Mouse (Mus musculus) adrenal gland, postnatal 14 days (tissue): ENCODE data around the gene Nudt11. TPM values are rescaled to one million over a fixed set of nuclear protein-coding genes. Genes with fewer than 3 reads are reported as not detected.

Source experiments
- DNase-seq: peaks from one replicate; pipeline ENCODE4 v3.0.0; 2021; ENCODE audit warnings: mixed read lengths
- long read RNA-seq, 2 experiments: library from polyadenylated mRNA; stranded (forward); transcript quantifications; one replicate each; pipeline ENCODE4 v2.0.0; 2021
- microRNA-seq, 2 experiments: library from miRNA; unstranded; fragments of <30 nt; microRNA quantifications; one replicate each; pipeline ENCODE4 v1.2.0; 2021
- total RNA-seq: library from RNA; stranded (reverse); gene quantifications from 2 replicates; pipeline ENCODE4 v1.2.3, GENCODE M21; 2021

The Nudt11 gene
- total RNA-seq, result 12.4 and 16.6 TPM in 2 replicates
- long read RNA-seq, experiment 1, transcript Nudt11-201 (2 exons, 3,036 nt), result major isoform, 26 of 28 reads
- long read RNA-seq, experiment 1, partial matches to known transcripts, result 0 of 28 reads
- long read RNA-seq, experiment 1, other reads (novel, unspliced or antisense), result 2 of 28 reads
- long read RNA-seq, experiment 2, transcript Nudt11-201 (2 exons, 3,036 nt), result major isoform, 18 of 19 reads
- long read RNA-seq, experiment 2, partial matches to known transcripts, result 0 of 19 reads
- long read RNA-seq, experiment 2, other reads (novel, unspliced or antisense), result 1 of 19 reads

DNA sequence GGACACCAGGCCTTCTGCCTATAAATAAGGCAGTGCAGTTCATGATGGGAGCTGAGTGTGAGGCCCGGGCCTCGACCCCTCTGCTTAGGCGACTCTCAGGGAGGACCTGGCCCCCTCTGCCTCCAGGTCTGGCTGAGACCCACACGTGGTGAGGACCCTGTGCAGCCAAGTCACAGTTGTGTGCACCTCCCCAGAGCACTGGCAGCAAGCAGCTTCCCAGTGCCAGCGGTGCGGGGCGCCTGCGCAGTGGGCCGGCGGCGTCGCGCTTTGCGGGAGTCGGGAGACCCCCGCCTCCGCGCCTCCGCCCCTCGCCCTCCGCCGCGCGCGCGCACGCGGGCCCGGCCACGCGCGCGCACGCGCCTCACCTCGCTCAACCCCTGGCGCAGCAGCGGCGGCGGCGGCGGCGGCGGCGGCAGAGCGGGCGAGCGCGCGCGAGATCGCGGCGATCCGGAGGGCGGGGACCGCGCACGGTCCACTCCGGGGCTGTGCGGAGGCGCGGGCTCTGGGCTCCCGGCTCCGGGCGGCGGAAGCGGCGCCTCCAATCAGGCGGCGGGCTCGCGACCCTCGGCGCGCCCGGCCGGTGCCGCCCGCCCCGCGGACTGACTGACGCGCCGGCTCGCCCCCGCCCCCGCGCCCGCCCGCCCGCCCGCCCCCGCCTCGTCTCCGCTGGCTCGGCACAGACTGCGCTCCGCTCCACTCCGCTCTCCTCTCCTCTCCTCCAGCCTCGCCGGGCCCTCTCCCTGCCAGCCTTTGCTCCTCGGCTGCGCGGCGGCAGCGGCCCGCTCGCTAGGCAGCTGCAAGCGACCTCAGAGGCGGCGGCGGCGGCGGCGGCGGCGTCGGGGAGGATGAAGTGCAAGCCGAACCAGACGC is at the start of gene Nudt11:
Nudt11 (plus strand) TSS at position 388 of the 870 bp plus-strand sequence.
- peak; percentile 21 for DNase-seq

- DNase-seq, result peak; percentile 5
Measured at GRCm38 (mm10) chrX:6047936-6048614, 822 bp downstream of the Nudt11 start.

GRCm38 (mm10) chrX:6061563-6061962 is 14.3 kb downstream of the Nudt11 start:
- no peak for DNase-seq

GRCm38 (mm10) chrX:6082954-6083680 is 35.9 kb downstream of the Nudt11 start, which contains the start of gene AU022751:
Gene AU022751, minus strand, starts transcription at chrX:6083419.
- no peak for DNase-seq

- DNase-seq, result no peak
Measured at GRCm38 (mm10) chrX:6091547-6091946, 44.3 kb downstream of the Nudt11 start.

GRCm38 (mm10) chrX:6091996-6092757 is 44.9 kb downstream of the Nudt11 start:
- DNase-seq, result peak; percentile 51

Small RNA genes within 50 kb of the gene (microRNA-seq; reads per million reads assigned to microRNA genes)
- 0 reads per million in 2 experiments for gene Gm27360

Other genes with a start within 250 kb of the Nudt11 start
- 0.19 TPM in 1 of 2 replicates, not detected in the other for gene AU022751, start 36.0 kb downstream of the Nudt11 start, total RNA-seq
- 7.3 and 8.1 TPM in 2 replicates for gene Nudt10, start 125.6 kb downstream of the Nudt11 start, total RNA-seq